Mouse (Mus musculus) adrenal gland, adult (tissue): ENCODE results near the gene Gpr22.

Experiments used
- DNase-seq, 2 experiments: peaks; one replicate each; pipeline ENCODE4 v3.0.0; 2022 to 2023; ENCODE audit warnings: low spot score in 1 of 2; ENCODE audit not compliant: inconsistent age in 2 of 2

Gpr22 gene

GRCm38 (mm10) chr12:31686679-31687078 is 27.1 kb downstream of the Gpr22 start:
- DNase-seq: no peak

GRCm38 (mm10) chr12:31667187-31667586 is 46.6 kb downstream of the Gpr22 start:
- DNase-seq: no peak

GRCm38 (mm10) chr12:31665999-31666398 is 47.7 kb downstream of the Gpr22 start:
- no peak for DNase-seq
